Mouse (Mus musculus) lung, postnatal 36 days (tissue): ENCODE data around the gene Klrb1c.
A peak's percentile ranks its signal among the peaks of the same experiment; 100 is the strongest.
"Not testable (repeated sequence)": the region's sequence is repeated elsewhere in the genome, so short reads cannot be mapped to it uniquely, and the experiment has no call there.

Source experiments
- DNase-seq: peaks from one replicate; pipeline ENCODE4 v3.0.0; 2022; ENCODE audit warnings: mixed read lengths

Gene Klrb1c

DNA sequence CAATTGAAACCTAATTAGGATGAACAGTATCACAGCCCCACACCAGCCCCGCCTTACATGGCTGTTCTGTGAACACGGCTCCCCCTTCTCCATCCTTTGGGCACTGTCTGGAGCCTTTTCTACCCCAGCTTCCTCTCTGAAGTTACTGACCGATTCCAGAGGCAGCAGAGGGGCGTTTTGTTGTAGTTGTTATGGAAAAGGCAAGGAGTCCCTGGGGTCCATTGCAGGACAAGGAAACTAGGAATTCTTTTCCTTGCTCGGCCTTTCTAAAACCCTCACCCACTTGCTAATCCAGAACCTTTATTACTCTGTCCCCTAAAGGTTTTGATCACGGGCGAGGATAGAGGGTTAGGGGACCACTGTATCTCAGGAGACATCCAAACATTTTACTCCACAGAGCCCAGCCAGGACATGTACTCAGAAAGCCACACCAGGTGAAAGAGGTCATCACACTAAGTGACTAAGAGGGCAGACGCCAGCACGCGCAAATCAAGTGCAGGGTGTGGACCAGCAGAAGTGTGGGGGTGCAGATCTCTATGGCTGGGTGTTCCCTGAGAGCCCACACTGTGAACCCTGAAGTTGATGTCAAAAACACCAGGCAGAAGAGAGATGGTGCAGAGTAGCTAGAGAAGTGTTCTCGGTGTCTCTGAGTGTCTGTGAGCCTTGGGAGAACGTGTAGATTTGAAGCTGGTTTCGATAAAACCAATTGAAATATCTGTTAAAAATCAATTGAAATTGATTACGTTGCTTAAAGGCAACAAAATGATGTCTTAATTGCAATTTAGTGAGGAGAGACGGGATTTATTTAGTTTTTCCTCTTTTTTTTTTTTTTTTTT lies 9.1 kb upstream of the Klrb1c start:
- peak; percentile 36 for DNase-seq

DNA sequence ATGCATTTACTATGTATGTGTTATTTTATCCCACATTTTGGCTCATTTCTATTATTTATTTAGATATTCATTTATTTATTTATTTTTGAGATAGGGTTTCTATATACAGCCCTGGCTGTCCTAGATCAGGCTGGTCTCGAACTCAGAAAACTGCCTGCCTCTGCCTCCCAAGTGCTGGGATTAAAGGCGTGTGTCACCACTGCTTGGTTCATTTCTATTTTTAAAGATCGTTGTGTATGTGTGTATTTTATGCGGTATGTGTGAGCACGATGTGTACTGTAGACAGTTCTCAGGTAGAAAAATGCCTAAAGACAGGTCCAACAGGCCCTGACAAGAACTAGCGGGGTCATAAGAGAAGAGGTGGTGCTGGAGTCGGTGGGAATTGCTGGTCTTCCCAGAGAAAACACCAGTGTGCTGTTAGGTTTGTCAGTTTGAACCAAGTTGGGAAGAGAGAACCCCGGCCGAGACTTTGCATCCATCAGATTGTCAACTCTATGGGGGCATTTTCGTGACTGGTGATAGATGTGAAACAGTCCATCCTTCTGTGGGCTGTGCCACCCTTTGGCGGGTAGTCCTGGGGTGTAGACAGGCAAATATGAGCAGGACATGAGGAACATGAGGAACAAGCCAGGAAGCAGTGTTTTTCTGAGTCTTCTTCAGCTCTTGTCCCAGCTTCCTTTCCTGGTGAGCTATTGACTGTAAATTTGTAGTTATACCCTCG lies 8.3 kb upstream of the Klrb1c start:
- no peak for DNase-seq

DNA sequence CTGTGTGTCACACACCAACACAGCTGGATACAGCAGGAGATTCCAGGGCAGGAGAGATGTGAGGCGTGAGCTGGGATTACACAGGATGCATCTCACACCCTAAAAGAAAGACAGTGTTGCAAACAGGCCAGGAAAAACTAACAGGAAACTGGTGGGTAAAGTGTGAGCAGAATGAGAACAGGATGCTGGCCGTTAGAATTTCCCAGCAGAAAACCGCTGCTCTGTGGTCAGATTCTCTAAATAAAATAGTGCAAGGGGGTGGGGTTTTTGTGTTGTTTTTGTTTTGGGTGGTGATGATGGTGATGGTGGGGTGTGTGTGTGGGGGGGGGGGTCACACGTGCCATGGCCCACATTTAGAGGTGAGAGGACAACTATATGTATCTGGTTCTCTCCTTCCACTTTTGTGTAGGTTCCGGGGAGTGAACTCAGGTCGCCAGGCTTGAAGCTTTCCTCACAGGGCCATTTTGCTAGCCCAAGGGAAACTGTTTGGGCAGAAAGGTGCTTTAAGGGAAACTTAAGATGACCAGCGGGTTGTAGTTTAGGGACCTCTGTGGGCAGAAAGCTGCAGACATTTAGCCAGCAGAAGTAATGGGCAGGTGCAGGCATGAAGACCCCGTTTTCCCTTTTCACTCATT lies 7.4 kb upstream of the Klrb1c start:
- no peak for DNase-seq

DNA sequence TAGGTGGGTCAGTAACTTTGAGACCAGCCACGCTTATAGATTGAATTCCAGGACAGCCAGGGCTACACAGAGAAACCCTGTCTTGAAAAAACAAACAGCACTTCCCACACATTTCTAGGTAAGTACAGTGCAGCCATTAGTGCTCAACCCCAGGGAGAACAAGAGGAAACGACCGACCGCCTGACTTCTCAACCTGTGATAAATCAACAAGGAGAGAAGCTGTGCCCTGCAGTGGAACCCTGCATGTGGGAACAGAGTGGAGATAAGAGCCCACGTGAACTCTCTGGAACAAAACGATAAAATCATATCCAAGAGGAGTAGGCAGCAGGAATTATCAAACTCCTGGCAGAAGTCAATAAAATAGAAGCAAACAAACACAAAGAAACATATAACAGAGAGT lies 4.7 kb upstream of the Klrb1c start:
- DNase-seq, result no peak

DNA sequence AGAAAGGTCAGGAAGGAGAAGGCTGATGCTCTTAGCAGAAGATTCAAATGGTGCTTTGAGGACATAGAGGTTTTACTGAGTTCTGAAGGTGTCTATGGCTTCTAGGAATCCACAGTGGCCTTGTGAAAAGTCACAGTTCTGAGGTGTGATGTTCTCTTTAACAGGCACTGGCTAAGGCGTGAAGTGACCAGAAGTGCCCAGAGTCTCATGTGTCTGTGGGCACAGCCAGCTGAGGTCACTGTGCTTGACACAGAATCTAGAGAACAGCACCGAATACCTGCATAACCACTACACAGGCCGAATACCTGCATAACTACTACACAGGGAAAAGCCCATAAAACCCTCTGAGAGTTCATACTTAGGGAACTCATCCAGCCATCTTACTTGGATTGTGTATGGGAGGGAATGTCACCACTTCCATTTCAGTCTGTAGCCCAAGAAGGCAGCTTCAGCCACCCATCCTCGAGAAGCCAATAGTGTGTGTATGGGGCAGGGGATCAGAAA lies 1.5 kb upstream of the Klrb1c start:
- DNase-seq, result not testable (repeated sequence)

DNA sequence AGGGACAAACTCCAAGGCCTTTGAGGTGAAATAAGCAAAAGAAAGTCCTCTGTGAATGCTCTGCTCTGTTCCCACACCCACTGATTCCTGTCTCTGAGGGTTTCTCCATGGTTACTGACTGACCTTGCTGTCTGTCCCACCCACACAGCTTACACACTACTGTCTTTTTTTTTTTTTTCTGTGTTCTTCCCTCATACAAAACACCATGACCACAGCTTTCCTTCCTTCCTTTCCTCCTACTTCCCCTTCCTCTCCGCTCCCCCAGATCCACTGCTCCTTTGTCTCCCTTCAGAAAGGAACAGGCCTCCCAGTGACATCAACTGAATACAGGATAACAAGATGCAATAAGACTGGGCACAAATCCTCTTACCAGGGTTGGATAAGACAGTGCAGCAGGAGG lies 498 bp downstream of the Klrb1c start:
- no peak for DNase-seq

DNA sequence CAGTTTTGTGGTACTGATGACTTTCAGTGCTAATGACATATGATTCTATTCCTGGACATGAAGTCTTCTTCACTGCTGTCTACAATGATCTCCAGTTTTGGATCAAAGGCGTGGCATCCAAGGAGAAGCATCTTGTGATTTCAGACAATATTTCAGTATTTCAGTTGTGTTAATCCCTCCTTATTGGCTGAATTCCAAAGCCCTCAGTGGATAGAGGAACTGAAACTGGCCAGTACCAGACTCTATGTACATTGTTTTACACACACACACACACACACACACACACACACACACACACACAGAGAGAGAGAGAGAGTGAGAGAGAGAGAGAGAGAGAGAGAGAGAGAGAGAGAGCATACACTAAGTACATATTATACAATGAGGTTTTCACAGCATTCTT lies 2.6 kb downstream of the Klrb1c start:
- peak; percentile 49 for DNase-seq

DNA sequence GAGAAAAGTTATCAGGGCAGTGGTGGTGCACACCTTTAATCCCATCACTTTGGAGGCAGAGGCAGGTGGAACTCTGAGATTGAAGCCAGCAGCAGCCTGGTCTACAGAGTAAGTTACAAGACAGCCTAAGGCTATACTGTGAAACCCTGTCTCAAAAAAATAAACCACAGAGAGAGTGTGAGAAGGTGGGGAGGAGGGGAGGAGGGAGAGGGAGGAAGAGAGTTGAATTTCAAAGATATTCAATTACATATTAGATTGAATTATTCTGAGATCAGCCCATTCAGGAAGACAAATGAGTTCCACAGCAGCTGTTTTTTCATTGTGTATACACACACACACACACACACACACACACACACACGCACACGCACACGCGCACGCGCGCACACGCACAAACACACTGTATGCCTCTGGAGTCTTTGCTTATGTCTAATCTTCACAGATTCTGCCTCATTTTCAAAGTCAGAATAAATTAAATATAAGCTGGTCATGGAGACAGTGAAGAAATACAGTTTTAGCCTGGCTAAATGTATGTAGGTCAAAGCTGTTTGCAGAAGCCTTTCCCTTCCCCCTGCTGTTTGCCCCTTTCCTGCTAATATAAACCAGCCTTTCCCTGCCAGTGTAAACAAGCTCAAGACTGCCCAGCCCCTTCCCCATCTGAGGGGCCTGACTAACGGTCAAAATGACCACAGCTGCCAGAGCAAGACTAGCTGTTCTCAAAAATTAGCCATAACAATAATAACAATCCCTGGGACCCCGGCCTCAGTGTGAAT lies 19.3 kb downstream of the Klrb1c start:
- no peak for DNase-seq

DNA sequence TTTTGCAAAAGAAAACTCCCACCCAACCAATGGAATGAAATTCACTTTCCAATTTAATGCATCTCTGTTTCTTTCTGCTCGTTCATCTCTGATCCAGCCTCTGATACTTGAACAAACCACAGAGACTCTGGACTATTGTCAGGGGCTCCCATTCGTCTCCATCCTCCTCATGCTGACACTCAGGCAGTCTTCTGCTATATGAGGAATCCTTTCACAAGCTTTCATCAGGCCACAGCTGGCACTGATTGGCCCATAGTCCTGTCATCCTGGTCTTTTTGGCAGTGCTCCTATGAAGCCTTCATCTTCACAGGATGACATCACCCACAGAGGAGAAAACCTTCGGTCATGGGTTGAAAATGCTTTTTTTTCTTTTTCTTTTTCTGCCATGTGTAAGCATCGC lies 21.0 kb downstream of the Klrb1c start:
- DNase-seq, result no peak

DNA sequence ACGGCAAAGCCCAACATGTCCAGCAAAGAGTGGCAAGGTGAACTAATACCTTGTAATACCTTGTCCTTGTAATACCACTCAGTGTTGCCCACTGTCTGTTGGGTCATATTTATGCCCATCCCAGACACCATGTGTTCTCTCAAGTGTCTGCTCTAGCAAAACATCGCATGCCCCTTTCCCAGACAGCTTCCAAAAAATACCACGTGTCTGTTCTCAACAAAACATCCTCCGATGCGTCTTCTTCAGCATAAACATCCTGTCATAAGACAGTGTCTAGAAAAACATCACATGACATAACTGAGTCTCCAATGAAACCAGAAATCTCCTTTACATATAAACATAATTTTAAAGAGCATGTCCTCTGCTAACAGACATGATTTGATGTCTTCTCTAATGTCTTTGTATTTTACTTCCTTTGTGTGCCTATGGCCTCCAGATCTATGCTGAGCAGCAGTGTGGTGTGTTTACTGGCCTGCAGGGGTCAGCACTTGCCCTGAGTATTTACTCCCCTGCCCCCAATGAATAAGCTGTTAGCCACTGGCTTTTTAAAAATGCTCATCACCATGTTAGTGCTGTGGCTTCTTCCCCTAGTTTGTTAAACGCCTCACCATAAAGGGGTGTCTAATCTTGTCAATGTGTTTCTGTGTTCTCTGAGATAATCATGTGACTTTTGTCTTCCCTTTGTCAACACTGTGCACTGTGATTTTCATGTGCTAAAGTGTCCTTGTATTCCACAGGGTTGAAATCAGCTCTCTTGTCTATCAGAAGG lies 22.3 kb downstream of the Klrb1c start:
- peak; percentile 74 for DNase-seq

DNA sequence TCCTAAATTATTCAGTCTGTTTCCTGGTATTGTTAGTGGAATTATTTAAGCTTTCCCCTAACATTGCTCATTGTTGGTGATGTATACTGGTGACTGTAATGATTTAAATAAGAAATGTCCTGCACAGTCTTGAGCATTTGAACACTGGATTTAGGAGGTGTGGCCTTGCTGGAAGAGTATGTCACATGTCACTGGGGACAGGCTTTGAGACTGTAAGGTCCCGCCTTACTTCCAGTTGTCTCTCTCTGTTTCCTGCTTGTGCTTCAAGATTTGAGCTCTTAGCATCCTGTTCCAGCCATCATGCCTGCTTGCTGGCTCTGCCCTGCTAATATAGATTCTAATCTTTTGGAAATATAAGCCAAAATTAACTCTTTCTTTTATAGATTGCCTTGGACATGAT lies 23.8 kb downstream of the Klrb1c start:
- DNase-seq, result no peak

DNA sequence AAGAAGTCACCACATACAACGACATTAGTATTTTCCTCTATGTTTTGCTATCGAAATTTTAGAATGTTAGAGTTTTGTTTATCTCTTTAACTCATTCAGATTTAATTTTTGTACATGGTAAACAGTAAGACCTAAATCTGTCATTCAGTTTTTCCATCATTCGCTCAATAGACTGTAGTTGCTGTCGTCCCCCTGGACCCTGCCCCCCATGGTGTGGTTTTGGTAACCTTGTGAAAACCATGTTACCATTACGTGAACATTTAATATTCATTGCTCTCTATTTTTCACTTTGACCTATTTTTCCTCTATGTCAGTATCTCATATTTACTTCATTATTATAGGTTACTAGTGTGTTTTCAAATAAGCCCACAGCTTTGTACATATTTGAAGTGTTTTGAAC lies 24.4 kb downstream of the Klrb1c start:
- DNase-seq, result no peak

DNA sequence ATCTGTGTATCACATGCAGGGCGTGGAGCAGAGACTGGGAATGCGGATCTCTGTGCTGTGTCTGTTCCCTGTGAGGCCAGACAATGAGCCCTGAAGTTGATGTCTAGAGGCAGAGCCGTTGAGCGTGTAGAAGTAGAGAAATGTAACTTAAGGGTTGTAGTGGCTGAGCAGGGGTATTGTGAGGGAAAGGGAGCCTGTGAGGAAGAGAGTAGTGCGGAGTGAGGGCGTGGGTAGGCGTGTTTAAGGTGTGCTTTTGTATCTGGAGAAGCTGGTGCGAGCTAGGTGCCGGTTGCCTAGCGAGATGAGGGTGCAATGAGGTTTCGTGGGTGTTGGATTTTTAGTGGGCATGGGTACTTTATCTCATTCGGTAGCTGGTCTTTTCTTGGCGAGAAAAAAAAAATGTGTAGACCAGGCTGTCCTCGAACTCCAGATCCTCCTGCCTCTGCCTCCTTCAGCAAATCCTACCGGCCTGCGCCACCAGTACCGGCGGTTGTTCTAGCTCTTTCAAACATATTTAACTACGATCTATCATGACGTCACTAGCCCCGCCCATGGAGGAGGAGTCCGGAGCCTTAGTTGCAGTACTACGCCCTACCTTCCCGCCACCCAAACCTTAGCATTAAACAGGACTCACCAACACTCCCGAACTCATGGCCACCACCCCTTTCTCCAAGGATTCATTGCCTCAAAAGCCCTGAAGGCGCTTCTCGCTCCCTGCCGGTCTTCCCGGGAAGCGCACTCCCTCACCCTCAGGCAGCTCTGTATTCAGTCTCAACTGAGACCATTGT lies 25.1 kb downstream of the Klrb1c start:
- peak; percentile 99 for DNase-seq

DNA sequence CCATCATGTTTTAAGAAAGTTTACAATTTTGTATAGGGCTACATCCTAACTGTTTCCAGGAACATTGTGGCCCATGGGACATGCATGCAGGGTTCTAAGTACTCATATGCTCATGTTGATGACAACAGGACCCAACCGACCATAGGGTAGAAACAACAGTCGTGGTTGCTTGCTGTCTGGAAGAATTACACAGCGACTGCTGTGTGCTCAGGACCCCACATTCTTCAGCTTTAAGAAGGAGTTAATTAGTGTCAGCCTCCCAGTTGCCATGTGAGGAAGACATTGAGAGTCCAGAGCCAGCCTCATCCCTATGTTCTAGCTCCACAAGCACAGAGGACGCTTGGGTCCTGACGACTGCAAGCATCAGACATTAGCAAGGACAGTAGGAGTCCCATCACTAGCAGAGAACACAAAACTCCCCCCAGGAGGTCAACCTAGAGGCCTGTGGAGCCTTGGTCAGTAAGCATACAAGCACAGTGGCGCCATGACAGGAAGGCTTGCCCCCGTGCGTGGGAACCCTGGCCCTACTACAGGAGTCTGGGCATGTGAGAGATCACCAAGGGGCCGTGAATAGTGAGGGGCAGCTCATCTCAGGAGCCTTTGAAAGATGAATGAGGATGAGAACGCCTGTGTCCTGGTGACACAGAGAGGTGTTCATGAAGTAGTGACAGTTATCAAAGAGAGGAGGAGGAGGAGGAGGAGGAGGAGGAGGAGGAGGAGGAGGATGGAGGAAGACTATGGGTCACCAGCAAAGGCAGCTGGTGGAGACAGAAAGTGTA lies 25.9 kb downstream of the Klrb1c start:
- not testable (repeated sequence) for DNase-seq

DNA sequence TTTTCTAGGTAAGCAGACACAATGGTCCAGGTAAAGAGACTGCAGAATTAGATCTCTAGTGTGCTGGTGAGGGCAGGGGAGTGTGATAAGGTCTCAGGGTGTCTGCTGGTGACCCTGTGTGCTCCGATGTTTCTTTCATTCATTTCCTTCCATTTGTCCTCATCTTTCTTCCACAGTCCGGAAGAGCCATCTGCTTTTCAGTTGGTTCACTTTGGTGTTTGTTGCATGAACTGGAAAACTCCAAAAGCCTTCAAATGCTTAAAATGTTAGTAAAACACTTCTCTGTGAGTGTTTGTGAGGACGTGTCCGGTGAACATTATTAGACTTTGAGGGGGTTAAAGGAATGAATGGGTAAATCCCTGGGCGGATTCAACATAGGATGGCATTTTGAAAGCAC lies 27.9 kb downstream of the Klrb1c start:
- DNase-seq, result no peak

DNA sequence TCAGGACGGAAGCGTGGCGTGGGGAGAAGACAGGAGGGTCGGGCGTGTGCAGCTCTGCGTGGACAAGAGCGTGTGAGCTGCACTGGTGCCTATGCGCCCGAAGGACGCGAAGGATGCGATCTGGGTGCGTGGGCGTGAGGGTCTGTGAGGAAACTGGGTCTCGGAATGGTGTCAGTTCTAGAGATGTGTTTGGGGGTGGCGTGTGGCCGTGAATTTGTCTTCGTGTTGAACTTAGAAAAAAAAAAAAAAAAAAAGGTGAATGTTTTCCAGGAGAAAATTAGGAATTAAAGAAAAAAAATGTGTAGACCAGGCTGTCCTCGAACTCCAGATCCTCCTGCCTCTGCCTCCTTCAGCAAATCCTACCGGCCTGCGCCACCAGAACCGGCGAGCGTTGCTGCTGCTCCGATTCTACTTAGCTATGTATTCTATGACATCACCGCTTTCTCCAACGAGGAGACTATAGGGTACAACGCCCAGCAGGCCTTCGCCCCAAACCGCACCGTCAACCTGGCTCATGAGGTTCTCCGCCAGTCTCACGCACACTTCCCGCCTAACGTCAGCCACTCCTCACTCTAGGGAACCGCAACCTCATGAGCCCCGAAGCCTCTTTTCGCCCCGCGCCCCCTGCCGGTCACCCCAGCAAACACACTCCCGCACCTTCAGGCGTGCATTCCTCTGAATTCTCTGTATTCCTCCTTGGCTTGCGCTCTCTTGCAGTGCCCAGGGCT lies 28.4 kb downstream of the Klrb1c start:
- DNase-seq, result peak; percentile 92

DNA sequence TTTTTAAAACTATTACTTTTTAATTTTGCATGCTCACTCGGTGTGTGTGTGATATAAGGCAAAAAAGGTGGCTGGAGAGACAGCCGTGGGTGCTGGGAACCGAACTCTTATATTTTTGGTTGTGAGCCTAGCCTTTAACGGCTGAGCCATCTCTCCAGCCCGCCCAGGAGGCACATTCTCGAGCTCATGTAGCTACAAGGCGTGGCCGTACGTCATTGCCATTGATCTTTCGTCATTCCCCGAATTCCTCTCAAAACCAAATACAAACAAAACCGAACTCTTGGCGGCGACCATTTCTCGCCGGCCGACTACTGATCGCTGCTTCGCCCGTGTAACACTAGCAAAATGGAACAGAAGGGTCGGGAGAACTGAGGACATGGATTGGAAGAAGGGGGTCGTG lies 29.0 kb downstream of the Klrb1c start:
- DNase-seq, result peak; percentile 94

DNA sequence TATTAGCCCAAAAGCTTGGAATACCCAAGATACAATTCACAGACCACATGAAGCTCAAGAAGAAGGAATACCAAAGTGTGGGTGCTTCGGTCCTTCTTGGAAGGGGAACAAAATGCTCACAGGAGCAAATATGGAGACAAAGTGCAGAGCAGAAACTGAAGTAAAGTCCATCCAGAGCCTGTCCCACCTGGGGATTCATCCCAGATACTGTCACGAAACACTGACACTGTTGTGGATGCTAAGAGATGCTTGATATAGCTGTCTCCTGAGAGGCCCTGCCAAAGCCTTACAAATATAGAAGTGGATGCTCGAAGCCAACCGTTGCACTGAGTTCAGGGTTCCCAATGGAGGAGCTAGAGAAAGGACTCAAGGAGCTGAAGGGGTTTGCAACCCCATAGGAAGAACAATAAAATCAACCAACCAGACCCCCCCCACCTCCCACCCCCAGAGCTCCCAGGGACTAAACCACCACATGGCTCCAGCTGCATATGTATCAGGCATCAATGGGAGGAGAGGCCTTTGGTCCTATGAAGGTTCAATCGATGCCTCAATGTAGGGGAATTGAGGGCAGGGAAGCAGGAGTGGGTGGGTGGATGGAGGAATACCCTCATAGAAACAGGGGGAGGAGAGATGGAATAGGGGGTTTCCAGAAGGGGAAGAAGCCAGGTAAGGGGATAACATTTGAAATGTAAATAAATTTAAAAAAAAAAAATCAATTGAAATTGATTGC lies 29.6 kb downstream of the Klrb1c start:
- DNase-seq, result no peak

DNA sequence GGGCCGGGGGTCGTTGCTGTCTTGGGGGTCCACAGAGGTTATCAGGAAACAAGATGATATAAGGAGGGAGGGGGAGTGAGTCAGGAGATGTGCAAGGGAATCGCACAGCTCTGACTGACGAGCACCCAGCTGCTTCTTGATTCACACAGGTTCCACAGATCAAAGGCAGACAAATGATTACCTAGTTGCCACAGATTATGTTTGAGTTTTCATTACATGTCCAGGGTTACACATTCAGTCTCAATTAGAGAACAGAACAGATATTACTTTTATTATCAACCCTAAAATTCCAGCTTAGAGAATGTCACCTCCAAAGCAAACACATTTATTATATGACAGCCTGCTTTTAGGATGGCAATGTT lies 33.6 kb downstream of the Klrb1c start:
- not testable (repeated sequence) for DNase-seq
